Mouse (Mus musculus) G1E (cell line): ENCODE measurements around the gene Robo4. TPM values are rescaled to one million over a fixed set of nuclear protein-coding genes. Genes with fewer than 3 reads are reported as not detected.

Source experiments
- ATAC-seq: 2 replicates; pipeline ENCODE4 v1.8.0; 2016; ENCODE audit warnings: mild to moderate bottlenecking; ENCODE audit not compliant: insufficient number of reproducible peaks, poor library complexity, low FRiP score, severe bottlenecking; ENCODE audit errors: extremely low read depth
- DNase-seq: peaks from one replicate; pipeline ENCODE4 v3.0.0; 2012; ENCODE audit warnings: low spot score
- H3K27me3 ChIP-seq: 2 replicates; pipeline ENCODE4 v1.6.1; 2012; ENCODE audit warnings: mild to moderate bottlenecking, low read length, inconsistent platforms; ENCODE audit not compliant: insufficient read depth
- H3K36me3 ChIP-seq: replicated peaks from 2 replicates; pipeline ENCODE3; 2012; ENCODE audit warnings: mild to moderate bottlenecking, inconsistent platforms
- H3K4me1 ChIP-seq: 2 replicates; pipeline ENCODE4 v1.6.1; 2012; ENCODE audit warnings: low read depth, low read length, inconsistent platforms, mixed read lengths; ENCODE audit not compliant: insufficient read depth
- H3K4me3 ChIP-seq: 2 replicates; pipeline ENCODE4 v1.5.1; 2012; ENCODE audit warnings: low read depth, mild to moderate bottlenecking, inconsistent platforms, low read length, moderate library complexity, mixed read lengths
- H3K9me3 ChIP-seq: replicated peaks from 2 replicates; pipeline ENCODE4 v1.6.1; 2012; ENCODE audit warnings: inconsistent platforms
- CTCF ChIP-seq: IDR thresholded peaks from 2 replicates; pipeline ENCODE4 v1.5.1; 2012; ENCODE audit warnings: low read depth, low read length, inconsistent platforms, mixed read lengths
- GATA1 ChIP-seq: IDR thresholded peaks from 2 replicates; pipeline ENCODE4 v1.6.1; 2012; ENCODE audit warnings: borderline replicate concordance, low read length, inconsistent platforms, mixed read lengths
- GATA2 ChIP-seq: IDR thresholded peaks from 2 replicates; pipeline ENCODE4 v1.6.1; 2012; ENCODE audit warnings: low read depth, low read length, inconsistent platforms, borderline replicate concordance
- POLR2AphosphoS5 ChIP-seq: IDR thresholded peaks from 2 replicates; pipeline ENCODE4 v1.6.1; 2012; ENCODE audit warnings: low read depth, low read length, inconsistent platforms; ENCODE audit not compliant: insufficient replicate concordance
- TAL1 ChIP-seq: conservative IDR thresholded peaks from 2 replicates; pipeline ENCODE4 v1.6.1; 2012; ENCODE audit warnings: low read depth, low read length, inconsistent platforms, mixed read lengths
- polyA plus RNA-seq: library from polyadenylated mRNA; stranded (reverse); fragments of >175 nt; gene quantifications from 2 replicates; pipeline ENCODE4 v1.2.3, GENCODE M21; 2012
- total RNA-seq, 2 experiments: library from RNA; stranded (forward) in 1 of 2; stranded (reverse) in 1 of 2; fragments of 200-1000 nt in 1 of 2; fragments of >200 nt in 1 of 2; fragmentation: Nextera tagmentation in 1 of 2; gene quantifications; 2 replicates each; pipeline ENCODE4 v1.2.3; 2014 to 2017

The Robo4 gene
- total and polyA plus RNA-seq, 3 experiments, result 0.05 TPM; not detected in 2

DNA sequence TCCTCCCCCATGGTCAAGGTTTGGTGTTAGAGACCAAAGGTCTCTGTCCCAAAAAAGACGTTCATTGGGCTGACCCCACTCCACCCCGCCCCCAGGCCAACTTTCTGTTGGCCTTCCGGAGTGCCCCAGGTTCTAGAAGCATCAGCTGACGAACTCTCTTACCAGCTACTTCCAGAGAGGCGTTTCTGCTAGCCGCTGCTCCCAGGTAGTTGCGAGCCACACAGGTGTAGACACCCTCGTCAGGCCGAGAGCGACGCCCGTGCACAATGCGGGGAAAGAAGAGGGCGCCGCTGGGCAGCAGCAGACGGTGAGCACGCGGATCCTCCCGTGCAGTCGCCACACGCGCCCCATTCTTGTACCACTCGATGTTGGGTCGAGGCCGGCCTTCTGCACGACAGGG lies 27.6 kb downstream of the Robo4 start:
- Histone ChIP-seq H3K4me3 (no peak overlapping the region), H3K36me3 (no peaks in the 10 kb centered on the region), H3K27me3 (peaks cover 52% of the 10 kb centered on the region), H3K9me3 (no peaks in the 10 kb centered on the region), H3K4me1 (peaks cover 6% of the 10 kb centered on the region; the same call in 1 of the 2 replicates)
- no peak for DNase-seq
- no peak for TF ChIP-seq TAL1
- no peak for TF ChIP-seq GATA2
- no peak for TF ChIP-seq CTCF
- TF ChIP-seq POLR2AphosphoS5, result no peak
- TF ChIP-seq GATA1, result no peak
- ATAC-seq, result no peak

DNA sequence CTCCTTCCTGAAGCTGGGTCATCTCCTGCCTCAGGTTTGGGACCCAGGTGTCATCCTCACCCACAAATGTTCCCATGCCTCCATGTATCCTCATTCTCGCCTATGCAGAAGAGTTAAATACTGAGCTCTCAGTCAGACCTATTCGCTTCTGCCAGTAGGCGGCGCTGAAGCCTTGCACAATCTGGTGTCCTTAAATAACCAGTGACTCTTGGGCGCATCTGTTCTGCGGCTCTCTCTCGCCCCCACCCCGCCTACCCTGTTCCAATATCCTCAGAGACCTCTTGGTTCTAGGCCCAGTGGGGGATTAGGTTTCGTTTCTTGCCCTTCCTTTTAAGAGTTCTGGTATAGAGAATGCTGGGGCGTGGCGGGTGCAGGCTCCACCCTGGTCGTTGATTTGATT lies 28.9 kb downstream of the Robo4 start:
- DNase-seq, result peak; percentile 59
- ATAC-seq, result peak; percentile 76
- TF ChIP-seq GATA1, result no peak
- TF ChIP-seq CTCF, result peak; percentile 67
- no peak overlapping the region for H3K4me3 ChIP-seq
- no peaks in the 10 kb centered on the region for H3K36me3 ChIP-seq
- H3K4me1 ChIP-seq, result peaks cover 6% of the 10 kb centered on the region; the same call in 1 of the 2 replicates
- H3K27me3 ChIP-seq, result peaks cover 51% of the 10 kb centered on the region
- no peaks in the 10 kb centered on the region for H3K9me3 ChIP-seq

DNA sequence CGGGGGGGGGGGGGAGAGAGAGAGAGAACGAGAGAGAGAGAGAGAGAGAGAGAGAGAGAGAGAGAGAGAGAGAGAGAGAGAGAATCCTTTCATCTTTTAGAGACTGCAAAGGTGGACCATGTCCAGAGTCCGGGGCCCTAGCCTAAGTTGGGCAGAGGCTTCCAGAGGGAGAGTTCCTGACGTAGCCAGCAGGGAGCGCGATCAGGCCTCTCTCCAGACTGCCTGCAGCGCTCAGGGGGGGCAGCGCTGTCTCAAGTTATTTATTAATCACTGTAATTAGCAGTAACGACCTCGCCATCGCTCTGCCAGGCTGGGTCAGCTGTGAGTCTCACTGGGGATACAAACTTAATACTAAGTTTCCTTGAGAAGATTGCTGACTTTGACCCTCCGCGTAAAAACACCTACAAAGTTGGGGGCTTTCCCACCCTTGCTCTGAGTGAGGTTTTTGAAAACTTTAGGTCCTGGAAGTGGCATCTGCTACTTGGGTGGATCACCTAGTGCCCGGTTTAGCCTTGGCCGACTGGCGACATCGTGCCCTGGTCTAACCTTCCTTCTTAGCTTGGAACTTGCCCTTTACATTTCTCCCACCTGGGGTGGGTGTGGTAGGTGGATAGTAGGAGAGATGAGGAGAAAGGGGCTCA lies 30.4 kb downstream of the Robo4 start:
- ATAC-seq (no peak), DNase-seq (no peak)
- peaks cover 6% of the 10 kb centered on the region; the same call in 1 of the 2 replicates for H3K4me1 ChIP-seq
- H3K4me3 ChIP-seq, result no peak overlapping the region
- H3K36me3 ChIP-seq, result no peaks in the 10 kb centered on the region
- H3K9me3 ChIP-seq, result no peaks in the 10 kb centered on the region
- no peak for TF ChIP-seq POLR2AphosphoS5
- TF ChIP-seq GATA1, result no peak
- no peak for TF ChIP-seq GATA2
- TF ChIP-seq TAL1, result no peak
- H3K27me3 ChIP-seq, result peaks cover 49% of the 10 kb centered on the region

DNA sequence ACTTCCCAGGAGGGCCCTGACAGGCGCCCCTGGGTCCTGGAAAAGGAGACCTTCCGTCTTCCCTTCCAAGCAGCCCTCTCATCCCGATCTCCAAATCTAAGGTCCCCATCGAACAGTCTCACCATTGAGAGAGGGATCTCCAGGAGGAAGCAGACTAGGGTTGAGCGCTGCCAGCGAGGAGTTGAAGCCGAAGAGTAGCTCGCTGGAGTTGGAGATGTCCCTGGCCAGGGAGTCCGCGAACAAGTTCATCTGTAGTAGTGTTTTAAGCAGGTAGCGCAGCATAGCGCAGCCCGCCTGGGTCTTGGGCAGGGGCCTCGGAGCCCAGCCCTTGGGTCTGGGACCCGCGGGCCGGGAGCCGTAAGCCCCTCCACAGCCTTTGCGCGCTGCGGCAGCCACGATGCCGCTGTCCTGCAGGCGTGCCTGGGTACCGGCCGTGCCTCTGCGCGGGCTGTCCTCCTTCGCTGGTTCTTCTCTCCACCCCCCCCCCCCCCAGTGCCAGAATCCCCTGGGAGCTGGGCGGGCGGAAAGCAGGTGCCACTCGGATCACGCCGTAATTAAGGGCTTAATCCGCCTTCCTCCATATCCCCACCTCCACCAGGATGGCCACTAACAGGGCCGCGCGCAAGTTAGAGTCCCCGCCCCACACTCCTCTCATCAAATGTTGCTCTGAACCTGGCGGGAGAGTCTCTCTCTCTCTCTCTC lies 31.2 kb downstream of the Robo4 start, which contains the start of gene Robo3:
TSS of gene Robo3 (minus strand) at position 527 of the 702 bp plus-strand sequence.
- no peak within 1 kb of the TSS for H3K4me3 ChIP-seq
- no peak for ATAC-seq

DNA sequence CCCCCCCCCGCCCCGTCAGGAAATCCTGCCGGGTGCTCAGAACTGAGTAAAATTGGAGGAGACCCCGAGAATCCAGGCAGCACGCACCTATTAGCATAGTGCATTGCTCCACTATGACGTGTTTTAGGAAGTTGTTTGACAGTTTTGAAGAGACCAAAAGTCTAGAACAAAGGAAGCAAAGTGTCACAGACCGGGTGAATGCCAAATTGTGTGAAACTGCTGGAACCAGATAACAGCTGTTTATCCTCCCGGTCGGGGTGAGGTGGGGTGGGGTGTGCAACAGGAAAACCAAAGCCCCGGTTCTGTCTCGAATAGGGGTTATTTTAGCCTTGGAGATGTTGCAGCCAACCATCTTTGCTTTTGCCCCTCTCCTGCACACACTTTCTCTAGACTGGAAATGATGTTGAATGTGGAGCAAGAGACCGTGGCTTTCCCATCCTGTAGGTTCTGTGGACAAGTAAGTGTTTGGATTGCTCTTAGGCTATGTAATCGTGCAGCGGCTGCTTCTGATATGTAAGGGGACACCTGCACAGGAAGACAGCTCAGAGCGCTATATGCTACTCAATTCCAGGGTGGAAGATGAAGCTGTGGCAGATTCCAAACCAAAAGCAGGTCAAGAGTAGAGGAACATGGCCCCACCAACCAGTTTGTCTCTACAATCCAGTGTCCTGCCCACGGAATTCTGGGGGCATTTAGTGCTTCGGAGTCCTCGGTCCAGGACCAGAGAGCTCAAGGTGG lies 32.3 kb downstream of the Robo4 start:
- Histone ChIP-seq H3K4me3 (no peak overlapping the region), H3K4me1 (peaks cover 6% of the 10 kb centered on the region; the same call in 1 of the 2 replicates), H3K36me3 (no peaks in the 10 kb centered on the region), H3K27me3 (peaks cover 44% of the 10 kb centered on the region), H3K9me3 (no peaks in the 10 kb centered on the region)
- DNase-seq (no peak), ATAC-seq (no peak)
- TF ChIP-seq TAL1, result no peak
- TF ChIP-seq CTCF, result no peak

More for the DNA sequence above, 31.2 kb downstream of the Robo4 start, which contains the start of gene Robo3:
- no peak for DNase-seq
- Histone ChIP-seq H3K4me1 (peaks cover 6% of the 10 kb centered on the region; the same call in 1 of the 2 replicates), H3K9me3 (no peaks in the 10 kb centered on the region), H3K36me3 (no peaks in the 10 kb centered on the region), H3K27me3 (peaks cover 43% of the 10 kb centered on the region)
- TF ChIP-seq GATA2, result no peak
- TF ChIP-seq GATA1, result no peak
- TF ChIP-seq CTCF, result no peak
- no peak for TF ChIP-seq TAL1
- TF ChIP-seq POLR2AphosphoS5, result no peak

DNA sequence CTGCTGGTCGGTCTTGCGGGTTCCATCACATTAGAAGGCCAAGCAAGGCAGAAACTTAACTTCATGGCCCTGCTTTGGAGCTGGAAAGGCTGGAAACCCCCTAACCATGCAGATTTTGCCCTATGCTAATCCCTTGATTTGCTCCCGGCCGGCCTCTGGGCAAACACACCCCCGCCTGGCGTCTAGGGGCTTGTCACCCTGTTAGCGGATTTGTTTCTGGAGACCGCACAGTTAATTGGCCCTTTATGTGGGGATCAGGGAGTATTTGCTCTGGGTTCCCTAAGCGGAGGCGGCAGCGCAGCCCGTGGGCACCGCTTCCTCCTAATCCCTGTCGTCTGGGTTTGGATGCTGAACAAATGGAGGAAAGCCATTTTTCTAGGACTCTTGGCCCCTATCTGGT lies 33.2 kb downstream of the Robo4 start:
- ATAC-seq, result no peak
- DNase-seq, result no peak
- H3K27me3 ChIP-seq, result peaks cover 38% of the 10 kb centered on the region
- TF ChIP-seq POLR2AphosphoS5, result no peak
- TF ChIP-seq CTCF, result no peak
- no peak for TF ChIP-seq TAL1
- no peak for TF ChIP-seq GATA1
- TF ChIP-seq GATA2, result no peak
- H3K9me3 ChIP-seq, result no peaks in the 10 kb centered on the region
- no peaks in the 10 kb centered on the region for H3K36me3 ChIP-seq
- no peak overlapping the region for H3K4me3 ChIP-seq
- peaks cover 6% of the 10 kb centered on the region; the same call in 1 of the 2 replicates for H3K4me1 ChIP-seq
